Mouse (Mus musculus) brain, embryonic 14.5 days (tissue): ENCODE measurements around the gene Klhdc4.

Source experiments
- CTCF ChIP-seq: fragments of 200-500 bp; IDR thresholded peaks from 2 replicates; pipeline ENCODE4 v1.5.1; 2012; ENCODE audit warnings: inconsistent platforms, mild to moderate bottlenecking, moderate library complexity, borderline replicate concordance; ENCODE audit not compliant: insufficient read depth, insufficient read length; ENCODE audit errors: extremely low read depth
- POLR2A ChIP-seq: fragments of 200-500 bp; IDR thresholded peaks from 2 replicates; pipeline ENCODE4 v1.6.1; 2012; ENCODE audit warnings: mild to moderate bottlenecking, inconsistent platforms, borderline replicate concordance; ENCODE audit not compliant: poor library complexity, insufficient read depth, insufficient read length, severe bottlenecking; ENCODE audit errors: extremely low read depth

DNA sequence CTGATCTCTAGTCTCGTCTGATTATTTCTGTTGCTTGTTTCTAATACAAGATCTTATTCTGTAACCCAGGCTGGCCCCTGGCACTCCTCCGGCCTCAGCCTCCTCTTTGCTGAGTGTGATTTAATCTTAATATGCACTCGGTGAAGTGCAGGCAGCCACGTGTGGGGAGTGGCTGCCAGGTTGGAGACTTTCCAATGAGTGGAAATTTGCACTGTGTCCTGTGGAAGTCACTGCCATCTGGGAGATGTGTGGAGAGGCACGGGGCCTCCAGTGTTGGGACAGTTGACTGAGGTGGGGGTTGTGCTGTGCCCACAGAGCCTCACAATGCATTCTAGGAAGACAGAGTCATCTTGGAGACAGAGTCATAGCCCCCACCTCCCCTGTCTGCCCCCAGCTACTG, 46.9 kb downstream of the Klhdc4 start:
- TF ChIP-seq CTCF (no peak), POLR2A (no peak)
